Mouse (Mus musculus) telencephalon, adult 2 months (tissue): ENCODE data around the gene Dlx6.

Source experiments
- DNase-seq: peaks from one replicate; pipeline ENCODE4 v3.0.0-alpha.2; 2011; ENCODE audit warnings: low read depth, low spot score

Dlx6 gene

GRCm38 (mm10) chr6:6863160-6863870 lies at the start of gene Dlx6:
Gene Dlx6 (plus strand): TSS chr6:6863334.
- DNase-seq = no peak

GRCm38 (mm10) chr6:6816821-6817220 lies 46.3 kb upstream of the Dlx6 start:
- peak; percentile 75 for DNase-seq

DNA sequence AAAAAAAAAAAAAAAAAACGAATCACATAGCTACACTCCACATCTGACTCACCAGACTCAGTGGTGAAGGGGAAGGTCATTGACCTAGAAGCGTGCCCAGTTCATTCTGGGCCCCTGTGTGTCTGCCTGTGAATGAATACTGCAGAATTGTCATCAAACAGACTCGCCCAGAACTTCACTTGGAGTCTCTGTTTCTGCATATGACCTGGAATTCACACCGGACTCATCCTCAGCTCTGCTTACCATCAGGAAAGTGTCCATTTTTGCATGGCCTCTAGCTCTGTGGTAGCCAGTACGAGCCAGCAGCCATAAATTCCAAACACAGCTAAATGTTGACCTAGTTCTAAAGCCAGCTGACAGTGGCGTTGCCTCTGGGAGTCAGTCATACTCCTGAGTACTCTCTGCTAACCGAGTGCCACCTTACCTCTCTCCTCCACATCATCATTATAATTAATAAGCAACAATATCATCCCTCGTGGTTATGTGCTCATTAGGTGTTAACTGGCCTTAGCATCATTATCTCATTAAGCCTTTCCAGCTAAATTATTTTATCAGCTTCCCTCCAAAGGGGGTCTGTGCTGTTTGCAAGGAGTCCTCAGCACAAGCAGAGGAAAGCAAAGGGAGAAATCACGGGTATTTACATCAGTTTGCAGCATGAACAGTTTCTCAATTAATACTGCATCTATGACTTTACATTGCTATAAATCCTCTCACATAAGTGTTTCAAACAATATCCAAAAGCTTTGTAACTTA lies 44.9 kb upstream of the Dlx6 start:
- no peak for DNase-seq

GRCm38 (mm10) chr6:6819134-6819533 lies 44.0 kb upstream of the Dlx6 start:
- no peak for DNase-seq

GRCm38 (mm10) chr6:6825313-6825712 lies 37.8 kb upstream of the Dlx6 start:
- no peak for DNase-seq

DNA sequence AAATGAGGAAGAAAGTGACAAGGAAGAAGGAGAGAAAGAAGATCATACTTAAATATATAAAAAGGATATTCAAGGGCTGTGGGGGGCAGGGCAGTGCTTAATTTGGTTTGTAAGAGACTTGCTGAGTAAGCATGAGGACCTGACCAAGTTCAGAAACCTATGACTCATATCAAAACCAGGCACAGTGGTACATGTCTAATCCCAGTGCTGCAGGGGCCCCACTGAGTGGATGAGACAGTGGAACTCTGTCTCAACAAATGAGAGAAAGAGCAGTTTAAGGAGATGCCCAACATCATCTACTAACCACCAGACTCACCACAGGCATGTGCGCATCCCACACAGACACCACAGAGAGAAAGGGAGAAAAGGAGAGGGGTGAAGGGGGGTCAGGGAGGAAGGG lies 36.3 kb upstream of the Dlx6 start:
- no peak for DNase-seq

- DNase-seq = no peak
These were observed 32.7 kb upstream of the Dlx6 start for GRCm38 (mm10) chr6:6830446-6830845.

DNA sequence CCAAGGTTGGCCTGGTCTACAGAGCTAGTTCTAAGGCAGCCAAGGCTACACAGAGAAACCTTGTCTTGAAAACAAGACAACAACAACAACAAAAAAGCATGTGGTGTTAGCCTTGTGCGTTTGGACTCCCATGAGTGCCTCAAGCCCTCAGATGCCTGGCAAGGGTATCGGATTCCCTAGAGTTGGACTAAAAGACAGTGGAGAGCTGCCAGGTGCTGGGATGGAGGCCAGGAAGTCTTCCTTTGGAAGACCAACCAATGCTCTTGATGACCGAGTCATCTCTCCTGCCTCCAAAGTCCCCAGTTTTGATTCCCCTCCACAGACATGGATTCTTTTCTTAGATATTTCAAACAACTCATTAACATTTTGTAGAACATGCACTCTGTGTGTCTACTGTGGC lies 29.8 kb upstream of the Dlx6 start:
- DNase-seq = no peak

DNA sequence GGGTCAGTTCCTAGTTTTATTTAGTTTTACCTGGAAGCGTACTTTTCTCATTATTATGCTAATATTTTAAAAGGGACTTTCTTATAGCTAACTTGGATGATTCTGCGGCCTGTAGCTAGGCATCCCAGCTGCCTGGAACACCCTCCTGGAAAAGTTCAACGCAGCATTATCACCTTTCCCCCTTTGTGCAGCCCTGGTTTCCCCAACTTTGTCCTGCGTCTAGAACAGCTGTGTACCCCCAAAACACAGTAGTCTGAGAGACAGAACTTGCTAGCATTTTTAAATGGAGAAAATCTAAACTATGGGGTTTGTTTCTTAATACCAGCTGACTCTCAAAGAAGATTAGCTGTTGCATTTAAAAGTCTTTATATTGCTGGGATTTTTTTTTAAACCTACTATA lies 14.6 kb upstream of the Dlx6 start:
- no peak for DNase-seq

- no peak for DNase-seq
These were observed 13.4 kb upstream of the Dlx6 start for GRCm38 (mm10) chr6:6849744-6850143.

GRCm38 (mm10) chr6:6850324-6851060 lies 12.6 kb upstream of the Dlx6 start:
- DNase-seq = no peak

GRCm38 (mm10) chr6:6851166-6851565 lies 12.0 kb upstream of the Dlx6 start:
- DNase-seq = no peak

DNA sequence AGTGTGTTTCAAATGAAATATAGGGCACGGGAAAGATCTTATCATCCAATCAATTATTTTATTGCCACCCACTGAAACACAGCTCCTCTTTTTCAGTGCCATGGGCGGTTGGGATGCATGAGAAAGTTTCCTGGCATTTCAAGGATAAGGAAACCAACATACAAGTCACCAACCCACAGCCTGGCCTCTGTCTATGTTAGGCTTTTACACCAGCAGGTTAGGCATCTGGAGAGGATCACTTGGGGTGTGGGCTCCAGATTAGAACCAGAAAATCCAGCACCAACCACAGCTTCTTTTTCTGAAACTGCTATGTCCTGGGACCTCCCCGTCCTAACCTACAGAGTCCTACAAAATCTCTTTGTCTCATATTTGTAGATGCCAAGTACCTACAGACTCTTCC lies 10.2 kb upstream of the Dlx6 start:
- DNase-seq = no peak

- DNase-seq = no peak
These were observed 9.0 kb upstream of the Dlx6 start for GRCm38 (mm10) chr6:6854176-6854575.

GRCm38 (mm10) chr6:6854902-6855745 lies 8.0 kb upstream of the Dlx6 start:
- DNase-seq = no peak

DNA sequence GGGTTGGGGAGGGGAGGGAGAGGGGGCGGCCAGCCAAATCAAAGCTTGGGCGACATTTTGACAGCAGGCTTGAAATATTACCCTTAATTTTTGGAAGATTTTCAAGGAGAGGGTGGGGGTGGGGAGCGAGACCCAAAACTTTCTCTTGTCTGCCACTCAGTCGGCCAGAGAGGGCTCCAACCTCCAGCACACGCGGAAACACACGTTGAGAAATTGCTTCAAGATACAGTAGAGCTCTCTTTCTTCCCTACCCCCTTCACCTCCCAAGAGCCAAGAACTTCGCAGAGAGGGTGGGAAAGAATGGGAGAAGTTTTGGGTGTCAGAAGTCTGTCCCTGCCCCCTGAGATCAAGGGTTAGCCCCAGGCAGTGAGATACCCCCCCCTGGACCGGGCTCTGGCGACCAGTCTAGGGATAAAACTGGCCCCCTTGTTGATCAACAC lies 7.4 kb upstream of the Dlx6 start:
- no peak for DNase-seq

DNA sequence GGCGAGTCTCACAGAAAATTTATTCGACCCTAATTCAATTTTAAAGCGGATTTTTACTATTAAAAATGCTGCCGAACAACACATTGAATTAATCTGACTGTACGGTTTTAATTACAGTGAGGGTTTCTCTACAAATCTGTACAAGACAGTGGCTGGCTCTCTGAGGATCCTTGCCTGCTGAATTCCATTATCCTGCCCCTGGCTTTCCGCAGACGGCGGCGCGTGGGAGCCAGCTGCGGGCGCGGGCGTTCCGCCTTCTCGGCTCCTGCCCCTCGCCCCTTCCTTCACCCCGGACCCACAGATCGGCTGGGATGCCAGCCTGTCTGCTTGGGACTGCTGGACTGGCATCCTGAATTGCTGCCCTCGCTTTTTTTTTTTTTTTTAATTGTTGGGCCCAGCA lies 6.8 kb upstream of the Dlx6 start:
- no peak for DNase-seq

DNA sequence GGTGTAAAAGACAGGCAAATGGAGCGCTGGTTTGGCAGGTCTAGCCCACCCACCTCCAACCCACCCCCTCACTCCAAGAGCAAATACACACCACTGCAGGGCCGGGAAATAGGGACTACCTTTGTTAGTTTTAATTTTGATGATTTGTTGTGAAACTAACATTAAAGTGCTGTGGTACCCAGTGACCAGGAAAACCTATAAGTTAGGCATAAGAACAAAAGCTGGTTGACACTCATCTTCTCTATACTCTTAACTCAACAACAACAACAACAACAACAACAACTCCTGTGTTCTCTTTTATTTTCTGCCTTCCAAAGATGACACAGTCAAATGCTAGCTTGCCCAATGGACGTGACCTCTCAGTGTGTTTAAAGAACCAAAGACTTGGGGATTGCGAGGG lies 6.3 kb upstream of the Dlx6 start:
- no peak for DNase-seq

DNA sequence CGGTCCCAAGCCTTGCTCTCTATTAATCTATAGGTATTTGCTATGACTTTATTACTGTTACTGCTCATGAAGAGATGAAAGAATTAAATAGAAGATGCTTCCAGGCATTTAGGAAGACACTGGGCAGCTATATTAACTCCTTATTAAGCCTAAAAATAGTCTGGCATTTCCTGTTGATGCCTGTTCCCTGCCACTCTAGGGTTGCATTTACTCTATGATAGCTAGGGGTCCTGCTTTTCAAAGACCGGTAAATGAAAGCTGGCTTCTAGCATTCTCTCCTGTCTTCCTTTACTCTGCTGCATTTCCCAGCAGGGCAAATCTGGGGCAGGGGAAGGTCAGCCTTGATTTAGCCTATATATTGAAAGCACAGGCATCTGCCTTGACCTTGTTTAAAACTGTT lies 5.4 kb upstream of the Dlx6 start:
- DNase-seq = no peak

DNA sequence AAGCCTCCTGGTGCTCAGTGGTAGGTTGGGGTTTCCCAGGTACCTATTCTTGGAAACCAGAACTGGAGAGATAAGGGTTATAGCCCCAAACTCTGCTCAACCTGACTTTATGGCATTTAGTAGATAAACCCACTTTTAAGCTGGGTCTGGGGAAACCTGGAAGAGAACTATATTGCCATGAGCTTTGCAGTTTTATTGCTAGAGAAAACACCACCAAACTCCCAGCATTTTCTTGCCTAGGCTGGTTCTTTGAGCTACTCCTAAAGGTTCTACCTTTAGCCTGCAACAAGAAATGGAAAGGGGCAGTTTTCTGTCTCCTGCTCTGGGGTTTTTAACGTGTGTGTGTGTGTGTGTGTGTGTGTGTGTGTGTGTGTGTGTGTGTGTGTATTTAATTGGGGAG lies 4.6 kb upstream of the Dlx6 start:
- no peak for DNase-seq

- DNase-seq = no peak
These were observed 3.8 kb upstream of the Dlx6 start for GRCm38 (mm10) chr6:6859111-6859949.
